Mouse (Mus musculus) cerebral cortex, adult 2 months (tissue): ENCODE results near the gene Abl1.

ENCODE experiments used
- WGBS: fragments of 180-500 bp; shearing (Covaris S2); methylation state at CpG from one replicate; pipeline ENCODE4 v1.1.7; 2018; 5-methylcytosine and 5-hydroxymethylcytosine counted together

Abl1 gene

DNA sequence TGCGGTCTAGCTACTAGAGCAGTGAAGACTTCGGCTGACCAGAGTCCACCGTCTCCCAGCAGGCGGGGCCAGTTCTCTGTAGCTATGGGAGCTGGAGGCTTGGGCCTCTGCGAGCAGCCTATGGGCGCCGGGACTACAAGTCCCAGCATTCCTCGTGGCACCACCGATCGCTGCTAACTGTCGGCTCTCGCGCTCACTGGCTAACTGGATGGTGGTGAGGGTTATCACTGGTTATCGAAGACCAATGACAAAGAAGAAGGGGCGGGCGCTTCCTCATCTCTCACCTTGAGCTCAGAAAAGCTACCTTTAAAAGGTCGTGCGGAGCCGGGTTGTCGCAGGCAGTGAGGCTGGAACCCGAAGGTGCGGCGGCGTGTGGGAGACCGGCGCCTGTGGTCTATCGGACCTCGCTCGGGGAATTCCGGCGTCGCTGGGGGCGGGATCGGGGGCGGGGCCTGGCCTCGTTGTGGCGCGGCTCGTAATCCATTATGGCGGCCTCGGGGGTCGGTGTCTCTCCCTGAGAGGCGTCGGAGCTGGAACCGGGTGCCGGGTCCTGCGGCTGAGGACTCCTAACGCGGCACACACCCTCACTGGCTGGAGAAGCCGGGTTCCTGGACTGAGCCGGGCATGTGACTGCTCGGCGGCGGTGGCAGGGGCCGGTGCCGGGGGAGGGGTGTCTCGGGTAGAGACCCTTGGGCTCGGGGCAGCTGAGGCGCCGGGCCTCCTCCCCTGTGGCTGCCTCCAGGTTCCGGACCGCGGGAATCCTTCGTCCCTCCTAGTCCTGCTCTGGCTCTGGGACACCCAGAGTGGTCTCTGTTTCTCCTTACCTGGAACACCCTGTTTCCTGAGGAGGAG, at the start of gene Abl1:
Gene Abl1 (plus strand): TSS at position 303 of the 852 bp plus-strand sequence.
- under 1% methylated on average over 64 of the region's 64 CpGs for WGBS

DNA sequence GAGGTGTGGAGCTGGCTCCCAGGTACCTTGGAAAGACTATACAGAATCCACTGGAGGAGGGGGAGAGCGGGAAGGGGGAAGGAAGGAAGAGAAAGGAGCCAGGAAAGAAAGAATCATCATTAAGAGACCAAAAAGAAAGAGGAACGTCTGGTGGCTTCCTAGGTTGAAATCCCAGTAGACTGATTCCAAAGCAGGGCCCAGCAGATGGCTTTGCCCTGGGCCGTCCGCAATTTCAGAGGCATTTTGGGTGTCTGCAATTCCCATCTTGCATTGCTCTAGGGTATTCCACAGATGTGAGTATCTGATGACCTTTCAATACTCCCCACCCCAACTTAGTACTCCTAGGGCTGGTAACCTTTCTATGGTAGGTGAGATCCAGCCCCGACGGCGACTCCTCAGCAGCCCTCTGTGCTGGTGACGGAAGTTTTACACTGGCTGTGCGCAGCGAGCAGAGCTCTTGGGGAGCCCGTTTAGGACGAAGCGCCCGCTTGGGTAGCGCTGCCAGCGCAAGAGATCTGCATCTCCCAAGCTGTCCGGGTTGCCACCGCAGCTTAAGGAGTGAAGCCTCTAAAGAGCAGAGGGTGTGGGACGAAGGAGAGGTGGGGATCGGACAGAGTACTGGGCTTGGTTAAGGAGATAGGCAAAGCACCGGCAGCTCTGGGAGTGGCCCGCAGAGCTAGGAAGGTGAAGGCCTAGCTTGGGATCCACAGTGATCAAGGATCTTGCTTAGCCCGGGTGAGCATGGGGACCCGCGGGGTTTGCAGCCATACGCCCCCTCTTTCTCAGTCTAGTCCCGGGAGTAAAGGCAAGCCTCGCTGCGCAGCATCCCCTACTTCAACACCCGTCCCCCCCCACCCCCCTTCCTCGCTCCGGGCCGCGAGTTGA, 49.4 kb upstream of the Abl1 start:
- 7% methylated on average over 34 of the region's 34 CpGs for WGBS

DNA sequence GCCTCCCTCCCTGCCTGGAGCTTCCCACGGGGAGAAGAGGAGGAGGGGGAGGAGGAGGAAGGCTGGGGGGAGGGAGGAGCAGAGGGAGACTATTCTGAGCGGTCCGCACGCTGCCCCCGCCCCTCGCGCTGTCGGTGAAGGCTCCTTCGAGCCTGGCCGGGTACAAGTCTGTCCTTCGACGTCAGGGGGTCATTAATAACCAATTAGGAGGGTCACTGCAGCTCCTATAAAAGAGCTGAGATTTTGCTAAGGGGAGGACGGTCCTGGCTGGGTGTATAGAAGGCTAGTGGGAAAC, 48.8 kb upstream of the Abl1 start:
- WGBS: 1% methylated on average over 13 of the region's 13 CpGs

DNA sequence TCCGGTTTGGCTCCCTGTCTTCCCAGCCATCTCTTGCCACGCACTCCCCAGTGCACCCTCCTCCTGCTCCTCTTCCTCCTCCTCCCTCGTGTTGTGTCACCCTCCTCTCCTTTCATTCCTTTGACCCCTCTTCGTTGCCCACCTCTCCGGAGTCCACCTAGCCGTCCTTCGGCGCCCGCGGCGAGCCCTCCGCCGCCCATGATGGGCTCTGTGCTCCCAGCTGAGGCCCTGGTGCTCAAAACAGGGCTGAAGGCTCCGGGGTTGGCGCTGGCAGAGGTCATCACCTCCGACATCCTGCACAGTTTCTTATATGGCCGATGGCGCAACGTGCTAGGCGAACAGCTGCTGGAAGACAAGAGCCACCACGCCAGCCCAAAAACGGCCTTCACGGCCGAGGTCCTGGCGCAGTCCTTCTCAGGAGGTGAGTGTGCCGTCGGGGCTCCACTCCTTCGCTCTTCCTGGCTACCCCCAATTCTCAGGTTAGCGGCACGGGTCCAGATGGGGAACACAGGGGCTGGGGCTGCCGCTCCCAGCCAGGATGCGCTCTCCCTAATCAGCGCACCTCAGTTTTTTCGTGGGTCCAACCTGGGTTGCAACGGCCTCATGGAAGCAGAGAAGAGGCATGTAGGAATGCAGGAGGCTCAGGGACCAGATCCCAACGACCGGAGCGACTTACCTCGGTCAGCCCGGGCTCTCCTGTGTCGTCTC, 48.1 kb upstream of the Abl1 start, which contains the start of gene Prdm12:
Gene Prdm12 (plus strand): TSS at position 137 of the 708 bp plus-strand sequence.
- WGBS: 3% methylated on average over 41 of the region's 41 CpGs

DNA sequence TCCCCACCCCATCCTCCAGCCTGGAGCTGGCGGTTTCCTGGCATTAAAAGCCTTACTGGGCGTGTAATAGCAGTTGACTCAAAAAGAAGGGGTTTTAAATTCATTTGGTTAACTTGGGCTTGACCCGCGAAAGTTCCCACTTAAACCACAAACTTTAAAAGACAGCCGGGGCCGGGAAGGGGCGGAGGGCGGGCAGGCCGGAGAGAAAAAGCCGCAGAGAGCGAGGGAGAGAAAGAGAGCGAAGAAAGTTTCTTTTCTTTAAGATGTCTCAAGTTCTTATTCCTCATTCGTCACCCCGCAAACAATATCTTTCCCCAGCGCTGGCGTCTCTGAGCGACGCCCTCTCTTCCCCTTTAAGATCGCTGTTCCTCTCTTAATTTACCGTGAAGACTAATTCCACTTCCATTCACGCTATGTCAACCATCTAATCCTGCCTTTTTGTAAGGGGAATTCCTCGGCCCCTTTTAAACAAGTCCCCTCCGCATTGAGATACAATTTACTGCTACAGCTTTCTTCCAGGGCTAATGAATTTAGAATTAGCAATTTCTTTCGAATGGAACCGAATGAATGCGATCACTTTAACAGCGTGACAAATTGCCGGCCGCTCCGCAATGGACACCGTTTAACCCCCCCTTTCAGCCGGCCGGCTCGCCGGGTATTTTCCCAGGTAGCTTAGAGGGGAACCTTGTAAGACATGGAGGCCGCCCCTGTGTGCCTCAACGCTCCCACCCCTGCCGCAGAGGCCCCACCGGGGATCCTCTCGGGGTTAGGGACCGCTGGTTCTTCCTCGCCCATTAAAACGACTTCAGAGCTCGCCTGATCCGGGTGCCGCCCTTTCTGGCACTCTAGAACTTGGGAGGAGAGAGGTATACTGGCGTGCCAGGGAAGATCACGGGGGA, 47.3 kb upstream of the Abl1 start:
- WGBS: 2% methylated on average over 48 of the region's 48 CpGs

DNA sequence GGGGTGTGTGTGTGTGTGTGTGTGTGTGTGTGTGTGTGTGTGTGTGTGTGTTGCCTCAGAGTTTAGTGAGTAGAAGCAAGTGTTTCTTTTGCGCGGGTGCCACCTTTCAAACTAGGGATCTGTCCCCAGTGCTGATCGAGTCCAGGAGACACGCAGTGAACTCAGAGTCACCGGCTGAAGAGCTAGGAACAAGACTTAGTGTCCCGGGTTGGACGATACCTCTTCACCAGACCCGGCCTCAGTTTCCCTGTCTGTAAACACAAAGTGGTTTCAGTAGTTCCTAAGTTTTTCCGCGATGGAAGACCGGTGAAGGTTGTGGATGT, 46.7 kb upstream of the Abl1 start:
- WGBS: 3% methylated on average over 11 of the region's 11 CpGs

DNA sequence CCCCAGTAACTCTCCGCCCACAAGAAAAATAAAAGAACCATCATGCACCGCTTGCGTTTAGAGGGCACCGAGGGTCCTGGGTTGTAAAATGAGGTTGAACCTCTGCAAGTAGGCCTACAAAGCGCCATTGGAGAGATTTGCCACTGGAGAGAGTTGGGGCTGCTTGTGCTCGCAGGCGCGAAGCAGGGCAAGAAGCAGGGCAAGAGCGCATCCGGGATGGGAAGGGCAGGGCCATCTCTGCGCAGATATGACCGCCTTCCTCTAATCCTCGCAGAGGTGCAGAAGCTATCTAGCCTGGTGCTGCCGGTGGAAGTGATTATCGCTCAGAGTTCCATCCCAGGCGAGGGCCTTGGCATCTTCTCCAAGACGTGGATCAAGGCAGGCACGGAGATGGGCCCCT, 46.2 kb upstream of the Abl1 start:
- WGBS: 19% methylated on average over 18 of the region's 18 CpGs

DNA sequence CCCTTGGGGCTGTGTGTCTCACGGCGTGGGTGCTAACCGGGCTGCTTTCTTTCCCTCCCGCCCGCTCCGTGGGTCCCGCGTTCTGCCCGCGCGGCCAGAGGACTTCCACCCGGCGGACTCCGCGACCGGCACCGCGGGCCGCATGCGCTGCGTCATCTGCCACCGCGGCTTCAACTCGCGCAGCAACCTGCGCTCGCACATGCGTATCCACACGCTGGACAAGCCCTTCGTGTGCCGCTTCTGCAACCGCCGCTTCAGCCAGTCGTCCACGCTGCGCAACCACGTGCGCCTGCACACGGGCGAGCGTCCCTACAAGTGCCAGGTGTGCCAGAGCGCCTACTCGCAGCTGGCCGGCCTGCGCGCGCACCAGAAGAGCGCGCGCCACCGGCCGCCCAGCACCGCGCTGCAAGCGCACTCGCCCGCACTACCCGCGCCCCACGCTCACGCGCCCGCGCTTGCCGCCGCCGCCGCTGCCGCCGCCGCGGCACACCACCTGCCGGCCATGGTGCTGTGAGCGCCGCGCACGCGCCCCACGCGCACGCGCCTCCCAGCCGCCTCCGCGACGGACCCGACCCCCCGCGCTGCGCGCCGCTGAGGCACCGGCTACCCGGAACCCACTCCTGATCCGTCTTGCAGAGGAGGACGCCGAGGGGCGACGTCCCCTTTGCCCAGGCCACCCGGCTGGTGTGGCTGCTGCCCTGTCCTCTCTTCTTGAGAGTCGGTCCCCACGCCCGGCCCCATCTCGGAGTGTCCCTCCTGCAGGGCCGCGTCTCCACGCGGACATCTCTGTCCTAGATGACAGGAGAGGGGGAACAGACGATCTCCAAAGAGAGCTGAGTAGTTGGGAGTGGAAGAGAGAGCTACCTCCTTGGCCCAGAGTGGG, 34.0 kb upstream of the Abl1 start:
- WGBS: under 1% methylated on average over 103 of the region's 109 CpGs

DNA sequence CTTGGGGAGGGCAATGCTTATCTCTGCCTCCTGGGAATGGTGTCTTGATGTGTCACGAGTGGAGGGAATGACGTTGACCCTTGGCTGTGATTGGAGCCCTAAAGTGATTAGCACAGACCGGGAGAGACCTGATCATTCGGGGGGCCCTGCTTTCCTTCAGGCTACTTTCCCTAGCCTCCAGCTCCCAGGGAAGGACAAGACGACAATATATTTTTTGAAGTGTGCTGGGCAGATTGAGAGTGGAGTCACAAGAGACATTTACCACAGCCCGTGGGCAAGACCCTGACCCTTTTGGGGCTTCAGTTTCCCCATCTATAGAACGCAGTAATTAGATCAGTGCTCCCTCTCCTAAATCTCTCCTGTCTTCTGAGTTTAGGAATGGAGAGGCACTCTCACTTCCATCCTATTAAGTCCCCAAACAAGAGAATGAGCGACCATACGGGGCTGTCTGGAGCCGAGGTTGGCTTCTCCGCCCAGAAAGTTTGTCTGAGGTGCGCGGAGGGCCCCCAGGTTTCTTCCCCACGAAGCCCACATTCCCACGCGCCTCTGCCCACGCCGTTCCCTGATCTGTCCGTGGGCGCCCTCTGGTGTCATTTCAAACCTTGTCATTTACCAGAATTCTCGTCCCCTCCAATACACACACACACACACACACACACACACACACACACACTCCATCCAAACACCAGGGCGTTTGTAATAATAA, 33.2 kb upstream of the Abl1 start:
- 3% methylated on average over 22 of the region's 22 CpGs for WGBS

DNA sequence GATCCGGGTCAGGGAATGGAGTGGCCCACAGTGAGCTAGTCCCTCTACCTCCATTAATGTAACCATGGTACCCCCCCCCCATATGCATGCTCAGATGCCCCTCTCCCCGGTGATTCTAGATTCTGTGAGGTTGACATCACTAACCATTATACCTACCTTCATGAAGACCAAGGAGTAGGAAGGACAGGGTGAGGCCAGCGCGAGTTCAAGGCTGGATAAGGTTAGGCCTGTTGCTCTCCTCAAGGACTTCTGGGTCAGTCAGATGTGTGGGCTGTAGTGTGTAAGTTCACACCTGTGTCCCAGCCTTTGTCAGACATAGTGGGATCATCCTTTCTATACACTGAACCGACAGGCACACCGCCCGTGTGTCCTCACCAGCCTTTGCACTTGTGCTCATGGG, 31.8 kb upstream of the Abl1 start:
- 91% methylated on average over 7 of the region's 7 CpGs for WGBS

DNA sequence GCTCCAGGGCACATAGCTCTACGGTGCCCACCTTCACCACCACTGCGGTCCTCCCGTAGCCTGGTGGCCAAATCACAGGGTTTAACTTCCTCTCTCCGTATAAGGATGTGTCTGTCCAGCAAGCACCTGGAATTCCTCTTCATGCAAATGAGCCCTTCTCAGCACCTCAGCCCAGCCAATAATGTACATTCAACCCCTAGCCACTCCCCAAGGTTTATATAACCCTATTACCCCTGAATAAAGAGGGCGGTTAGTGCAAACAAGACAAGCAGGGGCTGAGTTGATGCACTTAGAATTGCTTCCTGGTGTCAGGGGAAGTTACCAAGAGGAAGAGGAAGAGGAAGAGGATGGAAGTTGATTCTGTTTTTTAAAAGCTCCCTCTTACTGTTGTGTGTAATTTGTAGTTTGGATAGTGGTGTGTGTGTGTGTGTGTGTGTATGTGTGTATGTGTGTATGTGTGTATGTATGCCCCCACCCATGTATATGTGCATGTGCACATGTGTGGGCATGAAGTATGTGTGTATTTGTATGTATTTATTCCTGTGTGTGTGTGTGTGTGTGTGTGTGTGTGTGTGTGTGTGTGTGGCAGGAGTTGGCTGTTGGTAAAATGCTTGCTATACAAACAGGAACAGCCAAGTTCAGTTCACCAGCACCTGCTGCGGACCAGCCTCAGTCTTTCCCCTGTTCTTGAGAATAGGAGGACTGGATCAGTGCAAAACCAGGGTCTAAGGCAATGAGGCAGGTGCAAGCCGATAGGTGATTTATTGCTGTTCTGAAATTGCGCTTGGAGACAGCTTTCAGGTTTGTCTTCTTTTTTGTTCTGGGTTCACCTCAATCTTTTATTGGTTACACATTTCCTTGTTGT, 25.0 kb upstream of the Abl1 start:
- 75% methylated on average over 8 of the region's 8 CpGs for WGBS

DNA sequence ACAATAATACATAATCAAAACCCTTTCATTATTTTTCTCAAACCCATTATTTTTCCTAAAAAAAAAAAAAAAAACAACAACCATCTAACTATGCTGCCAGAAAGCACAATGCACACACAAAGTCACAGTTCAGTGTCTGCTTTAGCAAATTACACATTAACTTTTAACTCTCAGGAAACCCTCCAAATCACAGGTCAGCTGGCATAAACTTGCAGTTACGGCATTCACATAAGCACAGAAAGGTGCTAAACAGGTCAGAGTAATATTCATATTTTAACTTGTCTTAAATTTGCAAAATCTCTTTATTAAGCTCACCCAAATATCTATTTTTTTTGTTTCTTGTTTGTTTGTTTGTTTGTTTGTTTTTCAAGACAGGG, 24.4 kb upstream of the Abl1 start:
- 98% methylated on average over 1 of the region's 1 CpGs for WGBS

DNA sequence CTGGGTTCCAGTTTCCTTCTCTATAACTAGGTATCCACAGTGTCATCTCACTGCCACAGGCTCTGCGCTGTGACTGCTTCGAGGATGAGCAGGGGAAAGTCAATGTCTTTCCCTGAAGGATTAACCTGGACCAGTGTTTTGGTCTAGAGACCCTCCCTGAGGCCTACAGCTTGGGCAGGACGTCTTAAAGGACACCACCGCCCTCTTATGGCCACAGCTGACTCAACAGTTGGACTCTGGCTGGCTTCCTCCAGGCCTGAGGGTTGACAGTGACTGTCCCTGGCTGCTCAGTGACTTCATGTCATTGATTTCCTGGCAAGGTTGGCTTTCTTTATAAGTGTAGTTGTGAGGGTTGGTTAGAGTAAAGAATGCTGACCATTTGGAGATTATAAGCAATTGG, 20.8 kb upstream of the Abl1 start:
- WGBS: 44% methylated on average over 4 of the region's 4 CpGs

DNA sequence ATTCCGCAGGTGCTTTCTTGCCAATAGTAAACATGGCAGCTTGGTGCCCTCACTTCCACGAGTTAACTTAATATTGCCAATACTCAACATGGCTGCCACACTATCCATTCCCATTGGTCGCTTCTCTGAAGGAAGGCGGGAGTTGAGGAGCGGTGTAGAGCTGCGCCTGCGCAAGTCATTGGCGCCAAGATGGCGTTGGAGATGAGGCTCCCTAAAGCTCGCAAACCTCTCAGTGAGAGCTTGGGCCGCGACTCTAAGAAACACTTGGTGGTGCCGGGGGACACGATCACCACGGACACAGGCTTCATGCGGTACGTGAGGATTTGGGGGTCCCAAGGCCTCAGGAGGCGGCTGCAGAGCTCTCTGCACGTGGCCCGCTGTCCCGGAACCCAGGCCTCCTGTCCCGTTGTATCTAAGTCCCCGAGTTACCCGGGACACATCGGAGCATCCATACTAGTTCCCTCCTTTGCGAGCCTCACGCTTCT, 17.6 kb upstream of the Abl1 start, which contains the start of gene Exosc2:
Gene Exosc2 (plus strand): TSS at position 165 of the 485 bp plus-strand sequence.
- WGBS: 1% methylated on average over 27 of the region's 27 CpGs

DNA sequence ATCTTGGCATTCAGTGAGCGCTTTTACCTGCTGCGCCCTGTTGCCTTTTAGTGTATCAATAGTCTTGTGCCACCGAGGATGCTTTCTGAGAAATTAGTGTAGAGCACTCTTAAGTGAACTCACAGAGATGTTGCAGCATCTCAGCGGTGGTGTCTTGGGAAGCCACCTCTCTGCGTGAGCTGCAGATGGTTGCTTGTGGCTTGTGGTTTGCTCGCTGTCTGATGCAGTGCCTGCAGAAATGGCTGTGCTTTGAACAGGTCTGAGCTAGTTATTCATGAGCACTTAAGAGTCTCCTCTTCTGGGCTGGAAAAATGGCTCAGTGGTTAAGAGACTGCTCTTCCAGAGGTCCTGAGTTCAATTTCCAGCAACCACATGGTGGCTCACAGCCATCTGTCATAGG, 9.5 kb upstream of the Abl1 start:
- 98% methylated on average over 6 of the region's 6 CpGs for WGBS

DNA sequence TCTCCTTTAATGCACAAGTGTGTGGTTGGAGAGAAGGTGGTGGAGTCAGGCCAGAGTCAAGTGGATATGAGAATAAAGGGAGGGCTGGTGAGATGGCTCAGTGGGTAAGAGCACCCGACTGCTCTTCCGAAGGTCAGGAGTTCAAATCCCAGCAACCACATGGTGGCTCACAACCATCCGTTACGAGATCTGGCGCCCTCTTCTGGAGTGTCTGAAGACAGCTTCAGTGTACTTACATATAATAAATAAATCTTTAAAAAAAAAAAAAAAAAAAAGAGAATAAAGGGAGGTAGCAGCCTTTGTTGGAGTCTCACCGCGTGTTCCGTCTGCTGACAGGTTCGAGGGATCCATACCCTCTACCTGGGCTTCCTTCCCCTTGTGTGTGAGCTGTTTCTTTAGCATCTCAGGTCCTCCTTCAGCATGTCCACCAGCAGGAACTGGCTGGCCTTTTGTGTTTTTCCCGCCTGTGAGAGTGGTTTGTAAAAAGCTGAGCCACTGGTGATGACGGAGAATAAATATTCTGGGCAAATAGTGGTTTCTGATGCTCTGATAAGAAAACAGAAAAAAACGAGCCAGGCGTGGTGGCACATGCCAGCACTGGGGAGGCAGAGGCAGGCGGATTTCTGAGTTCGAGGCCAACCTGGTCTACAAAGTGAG, 7.0 kb upstream of the Abl1 start:
- WGBS: 89% methylated on average over 15 of the region's 15 CpGs

DNA sequence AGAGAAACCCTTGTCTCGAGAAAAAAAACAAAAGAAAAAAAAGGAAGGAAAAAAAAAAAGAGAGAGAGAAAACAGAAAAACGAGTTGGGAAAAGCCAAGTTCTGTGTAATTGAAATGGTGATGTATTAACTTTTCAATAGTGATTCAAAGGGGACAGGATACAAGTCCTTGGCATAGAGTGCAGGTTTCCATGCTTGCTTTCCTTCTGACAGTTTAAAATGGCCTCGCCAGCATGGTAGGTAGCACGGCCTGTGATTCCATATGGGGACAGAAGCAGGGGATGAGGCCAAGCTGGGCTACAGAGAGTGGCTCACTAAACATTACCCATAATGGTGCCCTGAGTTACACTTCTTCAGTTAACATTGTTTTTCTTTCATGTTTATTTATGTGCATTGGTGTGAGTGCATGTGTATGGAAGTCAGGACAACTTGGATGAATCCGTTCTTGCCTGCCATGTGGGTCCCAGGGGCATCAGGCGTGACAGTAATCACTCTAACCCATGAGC, 6.4 kb upstream of the Abl1 start:
- 82% methylated on average over 6 of the region's 6 CpGs for WGBS

DNA sequence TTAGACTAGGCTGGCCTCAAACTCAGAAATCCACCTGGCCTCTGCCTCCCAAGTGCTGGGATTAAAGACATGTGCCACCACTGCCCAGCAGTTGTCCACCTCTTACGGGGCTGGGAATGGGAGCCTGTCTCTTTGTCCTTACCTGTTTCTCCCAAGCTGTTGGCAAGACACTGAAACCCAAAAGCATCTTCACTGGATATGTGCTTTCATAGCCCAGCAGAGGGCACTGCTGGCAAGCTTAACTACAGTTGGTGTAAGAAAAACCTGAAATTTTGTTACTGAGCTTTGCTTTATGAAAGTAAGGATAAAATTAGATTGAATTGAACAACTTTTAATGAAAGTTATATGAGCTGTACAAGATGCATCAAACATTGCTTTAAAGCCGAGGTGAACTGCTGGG, 4.5 kb upstream of the Abl1 start:
- 22% methylated on average over 2 of the region's 2 CpGs for WGBS
